Mouse (Mus musculus): ENCODE measurements around the gene Mast1. TPM values are rescaled to one million over a fixed set of nuclear protein-coding genes. Genes with fewer than 3 reads are reported as not detected.
A peak's percentile ranks its signal among the peaks of the same experiment; 100 is the strongest.

Gene Mast1
- total and polyA plus RNA-seq, 2 experiments from 2014 or later: not detected

DNA sequence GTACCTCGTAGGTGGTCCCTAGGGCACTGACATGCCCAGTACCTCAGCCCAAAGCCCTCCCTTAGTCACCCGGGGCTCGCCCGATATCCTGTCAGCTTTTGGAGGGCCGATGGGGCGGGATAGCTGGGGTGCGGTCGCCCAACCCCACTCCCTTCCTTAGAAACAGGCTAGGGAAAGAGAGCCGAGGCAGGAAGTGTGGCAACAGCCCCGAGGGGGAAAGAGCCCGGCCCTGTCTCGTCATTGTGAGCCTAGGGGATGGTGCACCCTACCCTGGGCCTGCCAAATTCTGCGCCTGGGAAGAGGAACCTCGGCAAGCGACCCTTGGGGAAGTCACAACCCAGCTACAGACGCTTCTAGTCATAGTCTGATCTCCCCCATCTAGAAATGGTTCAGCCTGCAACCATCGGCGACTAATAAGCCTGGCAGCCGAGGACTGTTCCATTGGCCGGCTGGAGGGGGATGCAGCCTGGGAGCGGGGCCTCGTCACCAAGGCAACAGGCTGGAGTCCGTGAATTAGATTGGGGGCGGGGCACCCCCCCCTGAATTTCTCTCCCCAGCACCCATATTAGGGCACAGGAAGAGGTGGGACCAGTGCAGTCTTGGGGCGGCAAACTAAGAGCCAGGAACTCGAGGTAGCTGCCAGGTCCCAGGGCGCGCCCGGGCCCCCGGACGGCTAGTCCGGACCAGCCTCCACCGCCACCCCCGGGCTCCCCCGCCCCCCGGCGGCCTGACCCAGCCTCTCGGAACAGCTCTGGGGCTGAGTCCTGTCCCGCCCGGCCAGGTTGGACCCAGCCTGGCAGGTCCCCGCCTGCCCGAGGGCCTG is 42.7 kb upstream of the Mast1 start:
- Histone ChIP-seq H3K27me3 (ENCODE audit: control insufficient read depth, insufficient read depth, low read length) (no peaks in the 10 kb centered on the region), H3K9ac (replicated peaks; ENCODE audit: low read depth, low read length) (peak overlapping the region; percentile 56), H3K4me2 (ENCODE audit: low read depth, low read length) (peak overlapping the region; percentile 92), H3K27ac (ENCODE audit: low read depth) (peak overlapping the region; percentile 92), H3K36me3 (replicated peaks; ENCODE audit: control insufficient read depth, insufficient read depth, low read length) (no peaks in the 10 kb centered on the region), H3K9me3 (replicated peaks; ENCODE audit: control insufficient read depth, low read length) (no peaks in the 10 kb centered on the region), H3K4me3 (ENCODE audit: low read depth, low read length) (peak overlapping the region; percentile 63), H3K4me1 (ENCODE audit: control insufficient read depth, insufficient read depth) (peaks cover 36% of the 10 kb centered on the region)
- DNase-seq (ENCODE audit: low spot score) (peak; percentile 90), ATAC-seq (ENCODE audit: insufficient read depth, low read depth) (peak; percentile 33)
- 0 out of 2 replicates have a peak, but pooled peaks have one; percentile 49 for TF ChIP-seq EP300 (IDR thresholded peaks at IDR 0.05; ENCODE audit: low read depth)
- TF ChIP-seq CTCF (IDR thresholded peaks at IDR 0.05; ENCODE audit: low read depth): no peak
- WGBS: 4% methylated on average over 39 of the region's 42 CpGs

- WGBS: under 1% methylated on average over 62 of the region's 63 CpGs
- H3K4me3 ChIP-seq (ENCODE audit: low read depth, low read length): peak within 1 kb of the TSS; percentile 63
- DNase-seq (ENCODE audit: low spot score) (peak; percentile 89), ATAC-seq (ENCODE audit: insufficient read depth, low read depth) (peak; percentile 68)
- H3K9ac ChIP-seq (replicated peaks; ENCODE audit: low read depth, low read length): peak within 1 kb of the TSS; percentile 67
- TF ChIP-seq CTCF (IDR thresholded peaks at IDR 0.05; ENCODE audit: low read depth) (no peak), EP300 (IDR thresholded peaks at IDR 0.05; ENCODE audit: low read depth) (peak; percentile 88)
- H3K27me3 ChIP-seq (ENCODE audit: control insufficient read depth, insufficient read depth, low read length): no peaks in the 10 kb centered on the region
- H3K36me3 ChIP-seq (replicated peaks; ENCODE audit: control insufficient read depth, insufficient read depth, low read length): peaks cover 6% of the 10 kb centered on the region
- peaks cover 33% of the 10 kb centered on the region for H3K4me1 ChIP-seq (ENCODE audit: control insufficient read depth, insufficient read depth)
- peak within 1 kb of the TSS; percentile 92 for H3K4me2 ChIP-seq (ENCODE audit: low read depth, low read length)
- no peaks in the 10 kb centered on the region for H3K9me3 ChIP-seq (replicated peaks; ENCODE audit: control insufficient read depth, low read length)
- peak within 1 kb of the TSS; percentile 92 for H3K27ac ChIP-seq (ENCODE audit: low read depth)
Observed at GRCm38 (mm10) chr8:84978248-84978940, 41.2 kb upstream of the Mast1 start, which contains the start of gene Junb. TSS of gene Junb (minus strand) at chr8:84978718.

GRCm38 (mm10) chr8:84977435-84978247 is 40.5 kb upstream of the Mast1 start:
- WGBS: under 1% methylated on average over 66 of the region's 70 CpGs
- Histone ChIP-seq H3K36me3 (replicated peaks; ENCODE audit: control insufficient read depth, insufficient read depth, low read length) (peaks cover 14% of the 10 kb centered on the region), H3K27ac (ENCODE audit: low read depth) (peak overlapping the region; percentile 92), H3K4me3 (ENCODE audit: low read depth, low read length) (peak overlapping the region; percentile 63), H3K9ac (replicated peaks; ENCODE audit: low read depth, low read length) (peak overlapping the region; percentile 67), H3K27me3 (ENCODE audit: control insufficient read depth, insufficient read depth, low read length) (no peaks in the 10 kb centered on the region), H3K4me1 (ENCODE audit: control insufficient read depth, insufficient read depth) (peaks cover 33% of the 10 kb centered on the region), H3K9me3 (replicated peaks; ENCODE audit: control insufficient read depth, low read length) (no peaks in the 10 kb centered on the region), H3K4me2 (ENCODE audit: low read depth, low read length) (peak overlapping the region; percentile 92)
- ATAC-seq (ENCODE audit: insufficient read depth, low read depth) (no peak), DNase-seq (ENCODE audit: low spot score) (peak; percentile 31)
- TF ChIP-seq CTCF (IDR thresholded peaks at IDR 0.05; ENCODE audit: low read depth): no peak
- no peak for TF ChIP-seq EP300 (IDR thresholded peaks at IDR 0.05; ENCODE audit: low read depth)

GRCm38 (mm10) chr8:84976763-84977434 is 39.7 kb upstream of the Mast1 start:
- Histone ChIP-seq H3K36me3 (replicated peaks; ENCODE audit: control insufficient read depth, insufficient read depth, low read length) (peaks cover 20% of the 10 kb centered on the region), H3K9me3 (replicated peaks; ENCODE audit: control insufficient read depth, low read length) (no peaks in the 10 kb centered on the region), H3K4me1 (ENCODE audit: control insufficient read depth, insufficient read depth) (peaks cover 31% of the 10 kb centered on the region), H3K9ac (replicated peaks; ENCODE audit: low read depth, low read length) (peak overlapping the region; percentile 67), H3K27ac (ENCODE audit: low read depth) (peak overlapping the region; percentile 92), H3K4me3 (ENCODE audit: low read depth, low read length) (peak overlapping the region; percentile 63), H3K27me3 (ENCODE audit: control insufficient read depth, insufficient read depth, low read length) (no peaks in the 10 kb centered on the region), H3K4me2 (ENCODE audit: low read depth, low read length) (peak overlapping the region; percentile 92)
- DNase-seq (ENCODE audit: low spot score) (no peak), ATAC-seq (ENCODE audit: insufficient read depth, low read depth) (no peak)
- TF ChIP-seq CTCF (IDR thresholded peaks at IDR 0.05; ENCODE audit: low read depth) (no peak), EP300 (IDR thresholded peaks at IDR 0.05; ENCODE audit: low read depth) (no peak)
- WGBS: 2% methylated on average over 25 of the region's 25 CpGs
